Mouse (Mus musculus) heart, embryonic 13.5 days (tissue): ENCODE measurements around the gene Ephb2. TPM values are rescaled to one million over a fixed set of nuclear protein-coding genes. Genes with fewer than 3 reads are reported as not detected.

Experiments
- ATAC-seq: fragments of 200-750 bp; cut with Nextera tagmentation; 2 replicates; pipeline ENCODE4 v1.8.0; 2017; ENCODE audit warnings: moderate TSS enrichment; ENCODE audit not compliant: insufficient number of reproducible peaks, low FRiP score, low TSS enrichment; ENCODE audit errors: extremely low read depth
- H3K27ac ChIP-seq: fragments of 300-500 bp; sonication (generic); replicated peaks from 2 replicates; pipeline ENCODE4 v1.5.1; 2015; ENCODE audit warnings: moderate library complexity, mild to moderate bottlenecking, inconsistent platforms
- H3K27me3 ChIP-seq: fragments of 300-500 bp; sonication (generic); replicated peaks from 2 replicates; pipeline ENCODE4 v1.6.1; 2015; ENCODE audit warnings: mild to moderate bottlenecking, inconsistent platforms
- H3K36me3 ChIP-seq: fragments of 300-500 bp; sonication (generic); 2 replicates; pipeline ENCODE4 v1.6.1; 2015; ENCODE audit warnings: mild to moderate bottlenecking, inconsistent platforms
- H3K4me1 ChIP-seq: fragments of 300-500 bp; sonication (generic); 2 replicates; pipeline ENCODE4 v1.6.1; 2015; ENCODE audit warnings: inconsistent platforms
- H3K4me2 ChIP-seq: fragments of 300-500 bp; sonication (generic); 2 replicates; pipeline ENCODE4 v1.6.1; 2015; ENCODE audit warnings: inconsistent platforms, mild to moderate bottlenecking, moderate library complexity
- H3K4me3 ChIP-seq: fragments of 300-500 bp; sonication (generic); 2 replicates; pipeline ENCODE4 v1.5.1; 2015; ENCODE audit warnings: moderate library complexity, mild to moderate bottlenecking, inconsistent platforms
- H3K9ac ChIP-seq: fragments of 300-500 bp; sonication (generic); 2 replicates; pipeline ENCODE4 v1.6.1; 2015; ENCODE audit warnings: inconsistent platforms, mild to moderate bottlenecking, moderate library complexity
- H3K9me3 ChIP-seq: fragments of 300-500 bp; sonication (generic); 2 replicates; pipeline ENCODE4 v1.6.1; 2016; ENCODE audit warnings: inconsistent platforms
- WGBS: fragments of 180-500 bp; shearing (Covaris S2); methylation state at CpG from one replicate; pipeline ENCODE4 v1.1.7; 2015; ENCODE audit warnings: mixed read lengths; 5-methylcytosine and 5-hydroxymethylcytosine counted together
- polyA plus RNA-seq: library from polyadenylated mRNA; unstranded; fragments of >200 nt; fragmentation: Nextera tagmentation; extraction: Ambion mirVana; gene quantifications from 2 replicates; pipeline ENCODE4 v1.2.1, GENCODE M21; 2015

The Ephb2 gene
- polyA plus RNA-seq, 1 experiment from 2014 or later, result 1.2 TPM

- H3K4me3 ChIP-seq, result peak overlapping the region; percentile 24
- H3K27ac ChIP-seq, result no peak overlapping the region
- no peaks in the 10 kb centered on the region for H3K36me3 ChIP-seq
- 28% methylated on average over 13 of the region's 13 CpGs for WGBS
- no peak for ATAC-seq
- peak overlapping the region; percentile 58 for H3K4me2 ChIP-seq
- H3K4me1 ChIP-seq, result peaks cover 29% of the 10 kb centered on the region
- peaks cover 47% of the 10 kb centered on the region for H3K27me3 ChIP-seq
- H3K9ac ChIP-seq, result peak overlapping the region; percentile 37; the same call in 1 of the 2 replicates
- peaks cover 8% of the 10 kb centered on the region for H3K9me3 ChIP-seq
These were observed 186.2 kb downstream of the Ephb2 start for GRCm38 (mm10) chr4:136649480-136650196.

- no peak for ATAC-seq
These were observed 186.8 kb downstream of the Ephb2 start for GRCm38 (mm10) chr4:136648922-136649479.

GRCm38 (mm10) chr4:136638890-136639289 is 196.9 kb downstream of the Ephb2 start:
- Histone ChIP-seq H3K36me3 (no peaks in the 10 kb centered on the region), H3K9ac (no peak overlapping the region; the same call in 1 of the 2 replicates), H3K4me2 (peak overlapping the region; percentile 44), H3K27me3 (peaks cover 58% of the 10 kb centered on the region), H3K4me3 (peak overlapping the region; percentile 7), H3K27ac (no peak overlapping the region), H3K4me1 (peaks cover 22% of the 10 kb centered on the region), H3K9me3 (no peaks in the 10 kb centered on the region)
- WGBS, result 13% methylated on average over 10 of the region's 10 CpGs
- no peak for ATAC-seq

More at GRCm38 (mm10) chr4:136648922-136649479, 186.8 kb downstream of the Ephb2 start:
- H3K36me3 ChIP-seq, result no peaks in the 10 kb centered on the region
- H3K27me3 ChIP-seq, result peaks cover 49% of the 10 kb centered on the region
- peaks cover 8% of the 10 kb centered on the region for H3K9me3 ChIP-seq
- peak overlapping the region; percentile 37; the same call in 1 of the 2 replicates for H3K9ac ChIP-seq
- peaks cover 29% of the 10 kb centered on the region for H3K4me1 ChIP-seq
- peak overlapping the region; percentile 58 for H3K4me2 ChIP-seq
- 15% methylated on average over 11 of the region's 11 CpGs for WGBS
- peak overlapping the region; percentile 24 for H3K4me3 ChIP-seq
- H3K27ac ChIP-seq, result no peak overlapping the region

GRCm38 (mm10) chr4:136638230-136638750 is 197.5 kb downstream of the Ephb2 start:
- no peaks in the 10 kb centered on the region for H3K9me3 ChIP-seq
- no peak overlapping the region for H3K27ac ChIP-seq
- H3K36me3 ChIP-seq, result no peaks in the 10 kb centered on the region
- H3K9ac ChIP-seq, result no peak overlapping the region
- WGBS, result 36% methylated on average over 7 of the region's 7 CpGs
- no peak for ATAC-seq
- H3K27me3 ChIP-seq, result peaks cover 58% of the 10 kb centered on the region
- H3K4me1 ChIP-seq, result peaks cover 22% of the 10 kb centered on the region
- H3K4me2 ChIP-seq, result peak overlapping the region; percentile 90
- peak overlapping the region; percentile 56 for H3K4me3 ChIP-seq

GRCm38 (mm10) chr4:136637563-136638229 is 198.1 kb downstream of the Ephb2 start:
- 2% methylated on average over 76 of the region's 76 CpGs for WGBS
- ATAC-seq, result no peak
- Histone ChIP-seq H3K4me3 (peak overlapping the region; percentile 56), H3K9me3 (no peaks in the 10 kb centered on the region), H3K27ac (no peak overlapping the region), H3K9ac (peak overlapping the region; percentile 68), H3K4me1 (peaks cover 22% of the 10 kb centered on the region), H3K4me2 (peak overlapping the region; percentile 90), H3K36me3 (no peaks in the 10 kb centered on the region), H3K27me3 (peaks cover 60% of the 10 kb centered on the region)

- WGBS, result 13% methylated on average over 37 of the region's 37 CpGs
- H3K27me3 ChIP-seq, result peaks cover 62% of the 10 kb centered on the region
- no peaks in the 10 kb centered on the region for H3K9me3 ChIP-seq
- peaks cover 22% of the 10 kb centered on the region for H3K4me1 ChIP-seq
- H3K4me2 ChIP-seq, result peak overlapping the region; percentile 90
- H3K4me3 ChIP-seq, result peak overlapping the region; percentile 56
- H3K27ac ChIP-seq, result no peak overlapping the region
- ATAC-seq, result no peak
- H3K9ac ChIP-seq, result peak overlapping the region; percentile 68
- no peaks in the 10 kb centered on the region for H3K36me3 ChIP-seq
These were observed 198.7 kb downstream of the Ephb2 start for GRCm38 (mm10) chr4:136636983-136637562.

GRCm38 (mm10) chr4:136636511-136636910 is 199.3 kb downstream of the Ephb2 start:
- Histone ChIP-seq H3K9me3 (no peaks in the 10 kb centered on the region), H3K9ac (no peak overlapping the region), H3K4me3 (no peak overlapping the region), H3K27ac (no peak overlapping the region), H3K4me1 (peaks cover 26% of the 10 kb centered on the region), H3K4me2 (no peak overlapping the region), H3K27me3 (peaks cover 62% of the 10 kb centered on the region), H3K36me3 (no peaks in the 10 kb centered on the region)
- no peak for ATAC-seq
- 52% methylated on average over 5 of the region's 5 CpGs for WGBS

GRCm38 (mm10) chr4:136635995-136636394 is 199.8 kb downstream of the Ephb2 start:
- ATAC-seq, result no peak
- peaks cover 31% of the 10 kb centered on the region for H3K4me1 ChIP-seq
- peaks cover 60% of the 10 kb centered on the region for H3K27me3 ChIP-seq

GRCm38 (mm10) chr4:136631237-136631994 is 204.4 kb downstream of the Ephb2 start:
- H3K4me1 ChIP-seq, result peaks cover 13% of the 10 kb centered on the region
- no peak overlapping the region for H3K9ac ChIP-seq
- WGBS, result 76% methylated on average over 11 of the region's 11 CpGs
- no peak overlapping the region for H3K4me2 ChIP-seq
- no peaks in the 10 kb centered on the region for H3K36me3 ChIP-seq
- no peak overlapping the region for H3K27ac ChIP-seq
- no peaks in the 10 kb centered on the region for H3K9me3 ChIP-seq
- H3K27me3 ChIP-seq, result peaks cover 16% of the 10 kb centered on the region
- ATAC-seq, result peak; percentile 28; the same call in 1 of the 2 replicates
- H3K4me3 ChIP-seq, result no peak overlapping the region

More at GRCm38 (mm10) chr4:136635995-136636394, 199.8 kb downstream of the Ephb2 start:
- Histone ChIP-seq H3K4me3 (no peak overlapping the region), H3K4me2 (no peak overlapping the region), H3K9me3 (no peaks in the 10 kb centered on the region), H3K36me3 (no peaks in the 10 kb centered on the region), H3K27ac (no peak overlapping the region), H3K9ac (no peak overlapping the region)

GRCm38 (mm10) chr4:136626590-136626989 is 209.2 kb downstream of the Ephb2 start:
- Histone ChIP-seq H3K4me2 (no peak overlapping the region), H3K4me1 (peaks cover 9% of the 10 kb centered on the region), H3K9ac (no peak overlapping the region), H3K9me3 (no peaks in the 10 kb centered on the region), H3K36me3 (no peaks in the 10 kb centered on the region), H3K27ac (no peak overlapping the region), H3K4me3 (no peak overlapping the region), H3K27me3 (peaks cover 23% of the 10 kb centered on the region)
- WGBS, result 56% methylated on average over 6 of the region's 6 CpGs
- ATAC-seq, result no peak
